12 mouse cellular contexts compared by ENCODE assay signal in the genomic region with DNA sequence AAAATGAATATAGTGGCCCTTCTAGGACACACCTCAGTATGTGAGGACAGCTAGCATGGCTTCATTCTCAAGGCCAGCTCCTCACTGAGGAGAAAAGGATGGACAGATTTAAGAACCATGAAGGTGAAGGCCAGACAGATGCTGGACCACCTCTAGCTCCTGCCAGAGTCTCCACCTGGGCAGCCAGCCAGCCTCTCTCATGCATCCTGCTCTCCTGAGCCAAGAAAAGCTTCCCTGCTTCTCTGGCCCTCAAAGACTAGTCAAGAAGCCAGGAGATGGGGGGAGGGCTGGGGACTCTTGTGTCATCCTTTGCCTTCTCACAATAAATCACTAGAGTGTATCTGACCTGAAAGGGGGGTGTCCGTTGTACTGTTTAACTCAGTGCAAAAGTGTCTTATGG. TPM values are rescaled to one million over a fixed set of nuclear protein-coding genes. Genes with fewer than 3 reads are reported as not detected.
DNase-seq lines count a peak whose midpoint lies in the region; ATAC-seq and TF ChIP-seq lines count a peak whose summit lies in the region.
"Had no signal": no experiment of that assay in that cellular context is flagged by ENCODE, and none has a peak within 500 bp of the region (broad histone marks: within the 10 kb centered on the region; RNA-seq: fewer than 3 reads in every experiment).

No protein-coding gene starts in this region.

- no peak overlapping the region for H3K9ac ChIP-seq in kidney, embryonic 14.5 days (ENCODE audit: low read depth, low read length)
- H3K9ac ChIP-seq: liver, embryonic 12.5 days had no signal

- intact Hi-C loops in gastrocnemius, adult 2 months (cut with DNase I), result no loop called here
- intact Hi-C loops in left cerebral cortex, postnatal 36 days (cut with DNase I), result no loop called here

- H3K27ac ChIP-seq in kidney, embryonic 14.5 days (ENCODE audit: low read depth, low read length), result no peak overlapping the region
- H3K27ac ChIP-seq in gastrocnemius, adult 2 months, result no peak overlapping the region
- H3K27ac ChIP-seq: liver, embryonic 12.5 days had no signal

- peaks cover 7% of the 10 kb centered on the region; the same call in 1 of the 2 replicates for H3K36me3 ChIP-seq in kidney, embryonic 14.5 days (ENCODE audit: control insufficient read depth, insufficient read depth, low read length)
- H3K36me3 ChIP-seq: liver, embryonic 12.5 days had no signal

- WGBS in kidney, embryonic 14.5 days, result 61% methylated on average over 1 of the region's 1 CpGs

- no peak overlapping the region for H3K4me2 ChIP-seq in kidney, embryonic 14.5 days (replicated peaks; ENCODE audit: low read depth, low read length)
- H3K4me2 ChIP-seq: liver, embryonic 12.5 days had no signal

- DNase-seq in kidney, adult 8-10 months, result no peak
- peak; percentile 70 for DNase-seq in adrenal gland, postnatal 25 days
- DNase-seq in gastrocnemius, adult 2 months, result peak; percentile 63
- peak; percentile 64 for DNase-seq in kidney, postnatal 14 days
- DNase-seq in B cell, adult 2 months, result no peak
- DNase-seq in left cerebral cortex, postnatal 36 days (ENCODE audit: low spot score in 2 of 2), result no peak
- DNase-seq in left cerebral cortex, adult 11 months (ENCODE audit: low spot score), result no peak
- DNase-seq: thymus, adult 2 months had no signal

- no peak overlapping the region for H3K4me3 ChIP-seq in kidney, embryonic 14.5 days (ENCODE audit: low read length)
- no peak overlapping the region for H3K4me3 ChIP-seq in gastrocnemius, adult 2 months
- H3K4me3 ChIP-seq: liver, embryonic 12.5 days had no signal

- TF ChIP-seq CTCF in gastrocnemius, adult 2 months (IDR thresholded peaks at IDR 0.05), result no peak

- H3K9me3 ChIP-seq in kidney, embryonic 14.5 days (ENCODE audit: control insufficient read depth, low read length), result no peaks in the 10 kb centered on the region
- H3K9me3 ChIP-seq: liver, embryonic 12.5 days had no signal

- no peaks in the 10 kb centered on the region for H3K27me3 ChIP-seq in kidney, embryonic 14.5 days (ENCODE audit: control insufficient read depth, insufficient read depth, low read length)
- H3K27me3 ChIP-seq: liver, embryonic 12.5 days had no signal

- ATAC-seq in kidney, embryonic 14.5 days (ENCODE audit: low FRiP score, low TSS enrichment), result peak; percentile 40; the same call in 1 of the 2 replicates
- ATAC-seq: liver, embryonic 12.5 days had no signal

- H3K4me1 ChIP-seq in kidney, embryonic 14.5 days (ENCODE audit: control insufficient read depth, insufficient read depth, low read length), result no peaks in the 10 kb centered on the region
- H3K4me1 ChIP-seq: liver, embryonic 12.5 days had no signal

RNA-seq across cellular contexts. Expression of a gene that starts 31.7 kb away (rescaled TPM):
- 4.4 and 4.7 TPM in 2 replicates for polyA plus RNA-seq in kidney, embryonic 14.5 days (2014; fragmentation: Nextera tagmentation; extraction: Ambion mirVana)
- 43.5 and 45.2 TPM in 2 replicates for total RNA-seq in adrenal gland, postnatal 25 days (2021)
- 10 to 100 TPM in 1 of 2 experiments, 1 to 10 TPM in 1; 6.9 to 13.8 TPM for total RNA-seq in gastrocnemius, adult 2 months (2021)
- 10 to 100 TPM; 36.9 to 41.2 TPM for total RNA-seq in left cerebral cortex, postnatal 36 days (2021)
- total RNA-seq: common myeloid progenitor, adult 5-6 weeks; MEL had no signal

RNA-seq across cellular contexts. Expression of a gene that starts 49.0 kb away (rescaled TPM):
- polyA plus RNA-seq in kidney, embryonic 14.5 days (2014; fragmentation: Nextera tagmentation; extraction: Ambion mirVana), result not detected in 2 replicates
- 0.18 TPM in 1 of 2 replicates, not detected in the other for total RNA-seq in adrenal gland, postnatal 25 days (2021)
- under 1 TPM; 0.06 to 0.13 TPM for total RNA-seq in gastrocnemius, adult 2 months (2021)
- total RNA-seq in left cerebral cortex, postnatal 36 days (2021), result under 1 TPM; 0.27 to 0.86 TPM
- total RNA-seq: common myeloid progenitor, adult 5-6 weeks; MEL had no signal

Comparison
In these comparisons a context has a peak if more than half of its experiments do, and no peak if none do; other contexts are left out.
1. DNase-seq: peak in adrenal gland, postnatal 25 days (single experiment), gastrocnemius, adult 2 months (single experiment) and kidney, postnatal 14 days (single experiment); none in kidney, adult 8-10 months (0 of 2), B cell, adult 2 months (0 of 2), left cerebral cortex, postnatal 36 days (0 of 2) and left cerebral cortex, adult 11 months (single experiment).